Mouse (Mus musculus): ENCODE data around the gene Grip2.

The Grip2 gene

GRCm38 (mm10) chr6:91827016-91827570 is at the start of gene Grip2:
Gene Grip2 (minus strand): TSS chr6:91827250.
- DNase-seq (ENCODE audit: extremely low read depth, insufficient read length, low spot score) = no peak

GRCm38 (mm10) chr6:91872781-91873180 is 45.7 kb upstream of the Grip2 start:
- no peak for DNase-seq (ENCODE audit: extremely low read depth, insufficient read length, low spot score)

- DNase-seq (ENCODE audit: extremely low read depth, insufficient read length, low spot score) = no peak
These were observed 41.0 kb upstream of the Grip2 start for GRCm38 (mm10) chr6:91868091-91868490.

- DNase-seq (ENCODE audit: extremely low read depth, insufficient read length, low spot score) = no peak
These were observed 38.6 kb upstream of the Grip2 start for GRCm38 (mm10) chr6:91865601-91866000.

GRCm38 (mm10) chr6:91864595-91864994 is 37.5 kb upstream of the Grip2 start:
- DNase-seq (ENCODE audit: extremely low read depth, insufficient read length, low spot score) = no peak

- DNase-seq (ENCODE audit: extremely low read depth, insufficient read length, low spot score) = no peak
These were observed 35.8 kb upstream of the Grip2 start for GRCm38 (mm10) chr6:91862848-91863247.

GRCm38 (mm10) chr6:91858339-91858738 is 31.3 kb upstream of the Grip2 start:
- DNase-seq (ENCODE audit: extremely low read depth, insufficient read length, low spot score) = no peak

- DNase-seq (ENCODE audit: extremely low read depth, insufficient read length, low spot score) = no peak
These were observed 25.5 kb upstream of the Grip2 start for GRCm38 (mm10) chr6:91852550-91852949.

GRCm38 (mm10) chr6:91843628-91844153 is 16.6 kb upstream of the Grip2 start:
- no peak for DNase-seq (ENCODE audit: extremely low read depth, insufficient read length, low spot score)

- no peak for DNase-seq (ENCODE audit: extremely low read depth, insufficient read length, low spot score)
These were observed 16.0 kb upstream of the Grip2 start for GRCm38 (mm10) chr6:91842897-91843627.

GRCm38 (mm10) chr6:91839010-91839871 is 12.2 kb upstream of the Grip2 start:
- DNase-seq (ENCODE audit: extremely low read depth, insufficient read length, low spot score) = no peak

- no peak for DNase-seq (ENCODE audit: extremely low read depth, insufficient read length, low spot score)
These were observed 5.9 kb upstream of the Grip2 start for GRCm38 (mm10) chr6:91832863-91833440.

- DNase-seq (ENCODE audit: extremely low read depth, insufficient read length, low spot score) = no peak
These were observed 876 bp upstream of the Grip2 start for GRCm38 (mm10) chr6:91827926-91828325.

GRCm38 (mm10) chr6:91818271-91818670 is 8.8 kb downstream of the Grip2 start:
- DNase-seq (ENCODE audit: extremely low read depth, insufficient read length, low spot score) = no peak

- DNase-seq (ENCODE audit: extremely low read depth, insufficient read length, low spot score) = no peak
These were observed 11.1 kb downstream of the Grip2 start for GRCm38 (mm10) chr6:91815976-91816375.

GRCm38 (mm10) chr6:91813611-91814010 is 13.4 kb downstream of the Grip2 start:
- DNase-seq (ENCODE audit: extremely low read depth, insufficient read length, low spot score) = no peak

- no peak for DNase-seq (ENCODE audit: extremely low read depth, insufficient read length, low spot score)
These were observed 17.0 kb downstream of the Grip2 start for GRCm38 (mm10) chr6:91810007-91810406.

- DNase-seq (ENCODE audit: extremely low read depth, insufficient read length, low spot score) = no peak
These were observed 19.0 kb downstream of the Grip2 start for GRCm38 (mm10) chr6:91808022-91808421.

- no peak for DNase-seq (ENCODE audit: extremely low read depth, insufficient read length, low spot score)
These were observed 19.9 kb downstream of the Grip2 start for GRCm38 (mm10) chr6:91807169-91807568.

GRCm38 (mm10) chr6:91804177-91804576 is 22.9 kb downstream of the Grip2 start:
- DNase-seq (ENCODE audit: extremely low read depth, insufficient read length, low spot score) = no peak

- no peak for DNase-seq (ENCODE audit: extremely low read depth, insufficient read length, low spot score)
These were observed 28.6 kb downstream of the Grip2 start for GRCm38 (mm10) chr6:91798496-91798895.
